Mouse (Mus musculus): ENCODE data around the gene Dync1li2.

- TF ChIP-seq CTCF (IDR thresholded peaks at IDR 0.05; ENCODE audit: borderline replicate concordance, control insufficient read depth, extremely low read depth, insufficient read depth, low read length, poor library complexity), result no peak
- no peak for TF ChIP-seq POLR2A (IDR thresholded peaks at IDR 0.05; ENCODE audit: control insufficient read depth, extremely low read depth, insufficient read depth, low read length, poor library complexity)
These were observed 67.7 kb downstream of the Dync1li2 start for GRCm38 (mm10) chr8:104374864-104375846.
